Mouse (Mus musculus): ENCODE measurements around the gene Map3k3. TPM values are rescaled to one million over a fixed set of nuclear protein-coding genes. Genes with fewer than 3 reads are reported as not detected.
A peak's percentile ranks its signal among the peaks of the same experiment; 100 is the strongest.

Map3k3 gene
- polyA plus RNA-seq (2012; ENCODE audit: insufficient read depth, insufficient read length, missing spikeins) = 67.0 and 70.9 TPM in 2 replicates

GRCm38 (mm10) chr11:106083708-106084701 is at the start of gene Map3k3:
Gene Map3k3 (plus strand): TSS chr11:106084613.
- TF ChIP-seq POLR2A (IDR thresholded peaks at IDR 0.05; ENCODE audit: borderline replicate concordance, low read depth, low read length) (peak; percentile 30; the same call in 1 of the 2 replicates), CTCF (IDR thresholded peaks at IDR 0.05; ENCODE audit: low read depth, low read length) (no peak)
- peak within 1 kb of the TSS; percentile 92 for H3K27ac ChIP-seq (ENCODE audit: insufficient read depth, low read depth, low read length)

GRCm38 (mm10) chr11:106034986-106035385 is 49.4 kb upstream of the Map3k3 start:
- TF ChIP-seq POLR2A (IDR thresholded peaks at IDR 0.05; ENCODE audit: borderline replicate concordance, low read depth, low read length) = no peak
- no peak for TF ChIP-seq CTCF (IDR thresholded peaks at IDR 0.05; ENCODE audit: low read depth, low read length)
- H3K27ac ChIP-seq (ENCODE audit: insufficient read depth, low read depth, low read length) = no peak overlapping the region
- H3K4me3 ChIP-seq (ENCODE audit: insufficient read depth, low read length) = no peak overlapping the region
- peaks cover 5% of the 10 kb centered on the region; the same call in 1 of the 2 replicates for H3K4me1 ChIP-seq (ENCODE audit: control insufficient read depth, insufficient read depth, low read length)

More at GRCm38 (mm10) chr11:106083708-106084701, at the start of gene Map3k3:
- Histone ChIP-seq H3K4me3 (ENCODE audit: insufficient read depth, low read length) (peak within 1 kb of the TSS; percentile 83), H3K4me1 (ENCODE audit: control insufficient read depth, insufficient read depth, low read length) (peaks cover 27% of the 10 kb centered on the region)

- Histone ChIP-seq H3K4me3 (ENCODE audit: insufficient read depth, low read length) (peak within 1 kb of the TSS; percentile 89), H3K27ac (ENCODE audit: insufficient read depth, low read depth, low read length) (peak within 1 kb of the TSS; percentile 44), H3K4me1 (ENCODE audit: control insufficient read depth, insufficient read depth, low read length) (peaks cover 14% of the 10 kb centered on the region)
- no peak for TF ChIP-seq CTCF (IDR thresholded peaks at IDR 0.05; ENCODE audit: low read depth, low read length)
- TF ChIP-seq POLR2A (IDR thresholded peaks at IDR 0.05; ENCODE audit: borderline replicate concordance, low read depth, low read length) = no peak
These were observed 47.6 kb upstream of the Map3k3 start, which contains the start of gene Dcaf7 for GRCm38 (mm10) chr11:106036548-106037417. Gene Dcaf7 (plus strand): TSS chr11:106036872.

- Histone ChIP-seq H3K4me1 (ENCODE audit: control insufficient read depth, insufficient read depth, low read length) (peaks cover 14% of the 10 kb centered on the region), H3K4me3 (ENCODE audit: insufficient read depth, low read length) (peak overlapping the region; percentile 89), H3K27ac (ENCODE audit: insufficient read depth, low read depth, low read length) (peak overlapping the region; percentile 44)
These were observed 47.0 kb upstream of the Map3k3 start for GRCm38 (mm10) chr11:106037418-106037751.

GRCm38 (mm10) chr11:106044349-106044748 is 40.1 kb upstream of the Map3k3 start:
- Histone ChIP-seq H3K4me1 (ENCODE audit: control insufficient read depth, insufficient read depth, low read length) (peaks cover 15% of the 10 kb centered on the region), H3K27ac (ENCODE audit: insufficient read depth, low read depth, low read length) (no peak overlapping the region), H3K4me3 (ENCODE audit: insufficient read depth, low read length) (no peak overlapping the region)
- TF ChIP-seq POLR2A (IDR thresholded peaks at IDR 0.05; ENCODE audit: borderline replicate concordance, low read depth, low read length) (no peak), CTCF (IDR thresholded peaks at IDR 0.05; ENCODE audit: low read depth, low read length) (no peak)

More at GRCm38 (mm10) chr11:106037418-106037751, 47.0 kb upstream of the Map3k3 start:
- TF ChIP-seq CTCF (IDR thresholded peaks at IDR 0.05; ENCODE audit: low read depth, low read length) = no peak
- TF ChIP-seq POLR2A (IDR thresholded peaks at IDR 0.05; ENCODE audit: borderline replicate concordance, low read depth, low read length) = no peak

GRCm38 (mm10) chr11:106045256-106045655 is 39.2 kb upstream of the Map3k3 start:
- no peak overlapping the region for H3K27ac ChIP-seq (ENCODE audit: insufficient read depth, low read depth, low read length)
- peaks cover 14% of the 10 kb centered on the region for H3K4me1 ChIP-seq (ENCODE audit: control insufficient read depth, insufficient read depth, low read length)
- TF ChIP-seq POLR2A (IDR thresholded peaks at IDR 0.05; ENCODE audit: borderline replicate concordance, low read depth, low read length) (no peak), CTCF (IDR thresholded peaks at IDR 0.05; ENCODE audit: low read depth, low read length) (no peak)
- H3K4me3 ChIP-seq (ENCODE audit: insufficient read depth, low read length) = no peak overlapping the region

- no peak for TF ChIP-seq POLR2A (IDR thresholded peaks at IDR 0.05; ENCODE audit: borderline replicate concordance, low read depth, low read length)
- TF ChIP-seq CTCF (IDR thresholded peaks at IDR 0.05; ENCODE audit: low read depth, low read length) = no peak
- Histone ChIP-seq H3K4me1 (ENCODE audit: control insufficient read depth, insufficient read depth, low read length) (peaks cover 9% of the 10 kb centered on the region), H3K27ac (ENCODE audit: insufficient read depth, low read depth, low read length) (no peak overlapping the region), H3K4me3 (ENCODE audit: insufficient read depth, low read length) (no peak overlapping the region)
These were observed 38.6 kb upstream of the Map3k3 start for GRCm38 (mm10) chr11:106045780-106046179.

GRCm38 (mm10) chr11:106046584-106046983 is 37.8 kb upstream of the Map3k3 start:
- peaks cover 7% of the 10 kb centered on the region; the same call in 1 of the 2 replicates for H3K4me1 ChIP-seq (ENCODE audit: control insufficient read depth, insufficient read depth, low read length)
- H3K27ac ChIP-seq (ENCODE audit: insufficient read depth, low read depth, low read length) = no peak overlapping the region
- no peak for TF ChIP-seq POLR2A (IDR thresholded peaks at IDR 0.05; ENCODE audit: borderline replicate concordance, low read depth, low read length)
- no peak for TF ChIP-seq CTCF (IDR thresholded peaks at IDR 0.05; ENCODE audit: low read depth, low read length)
- no peak overlapping the region for H3K4me3 ChIP-seq (ENCODE audit: insufficient read depth, low read length)

- H3K27ac ChIP-seq (ENCODE audit: insufficient read depth, low read depth, low read length) = no peak overlapping the region
- no peaks in the 10 kb centered on the region for H3K4me1 ChIP-seq (ENCODE audit: control insufficient read depth, insufficient read depth, low read length)
- no peak for TF ChIP-seq CTCF (IDR thresholded peaks at IDR 0.05; ENCODE audit: low read depth, low read length)
- no peak overlapping the region for H3K4me3 ChIP-seq (ENCODE audit: insufficient read depth, low read length)
These were observed 30.5 kb upstream of the Map3k3 start for GRCm38 (mm10) chr11:106053921-106054320.
